Mouse (Mus musculus): ENCODE data around the gene Prap1.

Prap1 gene

GRCm38 (mm10) chr7:140092924-140093528 lies at the start of gene Prap1:
Gene Prap1 (plus strand): TSS chr7:140093395.
- no peak for DNase-seq (ENCODE audit: extremely low spot score, low spot score)

GRCm38 (mm10) chr7:140045546-140045945 lies 47.6 kb upstream of the Prap1 start:
- DNase-seq (ENCODE audit: extremely low spot score, low spot score) = no peak

GRCm38 (mm10) chr7:140047811-140048311 lies 45.3 kb upstream of the Prap1 start:
- DNase-seq (ENCODE audit: extremely low spot score, low spot score) = peak; percentile 68

- DNase-seq (ENCODE audit: extremely low spot score, low spot score) = peak; percentile 61
Measured at GRCm38 (mm10) chr7:140048361-140049114, 44.7 kb upstream of the Prap1 start, which contains the start of gene Msx3. Gene Msx3 (minus strand): TSS chr7:140049089.

GRCm38 (mm10) chr7:140049115-140049689 lies 44.0 kb upstream of the Prap1 start:
- DNase-seq (ENCODE audit: extremely low spot score, low spot score) = peak; percentile 75

GRCm38 (mm10) chr7:140054124-140054523 lies 39.1 kb upstream of the Prap1 start:
- DNase-seq (ENCODE audit: extremely low spot score, low spot score) = no peak

- peak; percentile 85 for DNase-seq (ENCODE audit: extremely low spot score, low spot score)
Measured at GRCm38 (mm10) chr7:140057413-140058407, 35.5 kb upstream of the Prap1 start.

- DNase-seq (ENCODE audit: extremely low spot score, low spot score) = no peak
Measured at GRCm38 (mm10) chr7:140058528-140058927, 34.7 kb upstream of the Prap1 start.

- no peak for DNase-seq (ENCODE audit: extremely low spot score, low spot score)
Measured at GRCm38 (mm10) chr7:140059601-140060000, 33.6 kb upstream of the Prap1 start.

GRCm38 (mm10) chr7:140060936-140061831 lies 32.0 kb upstream of the Prap1 start:
- peak; percentile 77 for DNase-seq (ENCODE audit: extremely low spot score, low spot score)

GRCm38 (mm10) chr7:140061832-140062130 lies 31.4 kb upstream of the Prap1 start:
- DNase-seq (ENCODE audit: extremely low spot score, low spot score) = no peak

GRCm38 (mm10) chr7:140062307-140062706 lies 30.9 kb upstream of the Prap1 start:
- DNase-seq (ENCODE audit: extremely low spot score, low spot score) = peak; percentile 38

- peak; percentile 73 for DNase-seq (ENCODE audit: extremely low spot score, low spot score)
Measured at GRCm38 (mm10) chr7:140063092-140063491, 30.1 kb upstream of the Prap1 start.

- DNase-seq (ENCODE audit: extremely low spot score, low spot score) = no peak
Measured at GRCm38 (mm10) chr7:140067397-140067796, 25.8 kb upstream of the Prap1 start.

GRCm38 (mm10) chr7:140070042-140070711 lies 23.0 kb upstream of the Prap1 start:
- peak; percentile 45 for DNase-seq (ENCODE audit: extremely low spot score, low spot score)

- DNase-seq (ENCODE audit: extremely low spot score, low spot score) = no peak
Measured at GRCm38 (mm10) chr7:140077698-140078097, 15.5 kb upstream of the Prap1 start.

- DNase-seq (ENCODE audit: extremely low spot score, low spot score) = peak; percentile 67
Measured at GRCm38 (mm10) chr7:140078711-140079110, 14.5 kb upstream of the Prap1 start.

GRCm38 (mm10) chr7:140080503-140081156 lies 12.6 kb upstream of the Prap1 start:
- DNase-seq (ENCODE audit: extremely low spot score, low spot score) = peak; percentile 85
